Mouse (Mus musculus): ENCODE results near the gene Fras1.

GRCm38 (mm10) chr5:96799969-96800368 lies 426.2 kb downstream of the Fras1 start:
- no peak for TF ChIP-seq MYOG (IDR thresholded peaks at IDR 0.05; ENCODE audit: control insufficient read depth in 1 of 3, insufficient read depth in 1 of 3, insufficient read length in 2 of 3, low read depth in 2 of 3)
- TF ChIP-seq POLR2A (IDR thresholded peaks at IDR 0.05; ENCODE audit: insufficient read length, low read depth) = no peak
- TF ChIP-seq REST (IDR thresholded peaks at IDR 0.05; ENCODE audit: insufficient read depth, insufficient read length) = no peak
